Mouse (Mus musculus) kidney, embryonic 15.5 days (tissue): ENCODE data around the gene Fryl. TPM values are rescaled to one million over a fixed set of nuclear protein-coding genes. Genes with fewer than 3 reads are reported as not detected.

Experiments
- ATAC-seq: fragments of 200-750 bp; cut with Nextera tagmentation; replicated peaks from 2 replicates; pipeline ENCODE4 v1.8.0; 2017; ENCODE audit warnings: moderate TSS enrichment; ENCODE audit not compliant: low FRiP score
- H3K27ac ChIP-seq: fragments of 300-500 bp; sonication (generic); 2 replicates; pipeline ENCODE4 v1.5.1; 2015; ENCODE audit warnings: mild to moderate bottlenecking, inconsistent platforms
- H3K27me3 ChIP-seq: fragments of 300-500 bp; sonication (generic); 2 replicates; pipeline ENCODE4 v1.6.1; 2015; ENCODE audit warnings: inconsistent platforms
- H3K36me3 ChIP-seq: fragments of 300-500 bp; sonication (generic); 2 replicates; pipeline ENCODE4 v1.6.1; 2015; ENCODE audit warnings: inconsistent platforms
- H3K4me1 ChIP-seq: fragments of 300-500 bp; sonication (generic); 2 replicates; pipeline ENCODE4 v1.6.1; 2015; ENCODE audit warnings: inconsistent platforms
- H3K4me2 ChIP-seq: fragments of 300-500 bp; sonication (generic); 2 replicates; pipeline ENCODE4 v1.6.1; 2015; ENCODE audit warnings: moderate library complexity, mild to moderate bottlenecking, inconsistent platforms
- H3K4me3 ChIP-seq: fragments of 300-500 bp; sonication (generic); replicated peaks from 2 replicates; pipeline ENCODE4 v1.5.1; 2015; ENCODE audit warnings: mild to moderate bottlenecking, inconsistent platforms
- H3K9ac ChIP-seq: fragments of 300-500 bp; sonication (generic); 2 replicates; pipeline ENCODE4 v1.6.1; 2015; ENCODE audit warnings: mild to moderate bottlenecking, inconsistent platforms
- H3K9me3 ChIP-seq: fragments of 300-500 bp; sonication (generic); replicated peaks from 2 replicates; pipeline ENCODE4 v1.6.1; 2016; ENCODE audit warnings: inconsistent platforms
- WGBS: fragments of 180-500 bp; shearing (Covaris S2); methylation state at CpG from one replicate; pipeline ENCODE4 v1.1.7; 2015; ENCODE audit warnings: mixed read lengths; 5-methylcytosine and 5-hydroxymethylcytosine counted together
- polyA plus RNA-seq: library from polyadenylated mRNA; unstranded; fragments of >200 nt; fragmentation: Nextera tagmentation; extraction: Ambion mirVana; gene quantifications from 2 replicates; pipeline ENCODE4 v1.2.1, GENCODE M21; 2015

Fryl gene
- polyA plus RNA-seq, 1 experiment from 2014 or later, result 34.8 TPM

DNA sequence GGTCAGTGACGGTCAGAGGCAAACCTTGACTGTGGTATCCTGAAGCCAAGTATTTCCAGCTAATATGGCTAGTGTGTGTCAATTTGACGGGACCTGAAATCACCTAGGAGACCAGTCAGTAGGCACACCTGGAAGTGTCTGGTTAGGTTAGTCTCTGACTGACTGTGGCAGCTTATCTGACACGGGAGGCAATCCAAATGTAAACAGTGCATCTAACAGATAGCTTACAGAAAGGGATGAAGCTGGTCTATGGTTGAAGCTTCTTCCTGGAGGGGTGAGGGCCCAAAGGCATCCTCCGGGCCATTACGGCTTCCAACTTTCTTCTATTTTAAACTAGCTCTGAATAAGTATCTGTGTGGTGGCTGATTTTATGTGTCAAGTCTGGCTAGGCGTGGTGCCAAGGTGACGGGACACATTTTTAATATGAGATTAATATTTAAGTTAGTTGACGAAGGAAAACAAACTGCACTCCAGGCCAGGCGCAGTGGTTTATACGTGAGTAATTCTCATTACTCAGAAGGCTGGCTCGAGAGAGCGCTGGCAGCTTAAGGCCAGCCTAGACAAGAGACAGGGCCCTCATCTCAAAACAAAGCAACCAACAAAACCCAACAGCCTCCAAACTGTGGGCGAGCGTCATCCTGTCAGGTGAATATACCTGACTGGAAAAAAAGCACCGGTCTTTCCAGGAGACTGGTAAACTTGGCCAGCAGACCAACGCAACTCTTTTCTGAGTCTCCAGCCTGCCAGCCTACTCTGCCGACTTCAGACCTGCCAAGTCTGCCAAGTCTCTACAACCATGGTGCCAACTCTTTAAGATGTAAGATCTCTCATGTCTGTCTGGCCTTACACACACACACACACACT, 23.2 kb downstream of the Fryl start:
- Histone ChIP-seq H3K27ac (no peak overlapping the region), H3K9ac (no peak overlapping the region), H3K9me3 (no peaks in the 10 kb centered on the region), H3K4me1 (peaks cover 75% of the 10 kb centered on the region), H3K27me3 (no peaks in the 10 kb centered on the region), H3K4me2 (no peak overlapping the region), H3K36me3 (no peaks in the 10 kb centered on the region), H3K4me3 (no peak overlapping the region)
- WGBS, result 79% methylated on average over 17 of the region's 17 CpGs
- ATAC-seq, result no peak

DNA sequence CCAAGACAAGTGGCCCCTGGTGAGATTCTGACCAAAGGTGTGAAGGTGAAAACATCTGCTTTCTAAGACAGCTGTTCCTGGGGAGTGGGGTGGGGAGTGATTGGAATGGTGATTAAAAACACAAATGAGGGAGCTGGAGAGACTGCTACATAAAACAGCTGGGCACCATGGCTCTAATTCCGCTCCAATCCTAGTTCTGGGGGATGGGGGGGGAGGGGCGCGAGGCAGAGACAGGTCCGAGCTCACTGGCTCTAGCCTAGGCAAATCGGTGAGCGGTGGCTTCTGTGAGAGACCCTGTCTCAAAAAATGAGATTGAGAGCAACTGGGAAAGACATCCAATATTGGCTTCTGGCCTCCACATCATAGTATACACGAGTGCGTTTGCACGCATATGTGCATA, 24.2 kb downstream of the Fryl start:
- no peaks in the 10 kb centered on the region for H3K36me3 ChIP-seq
- no peak for ATAC-seq
- WGBS, result 28% methylated on average over 9 of the region's 9 CpGs
- no peak overlapping the region for H3K4me2 ChIP-seq
- no peaks in the 10 kb centered on the region for H3K9me3 ChIP-seq
- H3K4me1 ChIP-seq, result peaks cover 70% of the 10 kb centered on the region
- H3K9ac ChIP-seq, result no peak overlapping the region
- no peaks in the 10 kb centered on the region for H3K27me3 ChIP-seq
- H3K27ac ChIP-seq, result no peak overlapping the region
- no peak overlapping the region for H3K4me3 ChIP-seq

DNA sequence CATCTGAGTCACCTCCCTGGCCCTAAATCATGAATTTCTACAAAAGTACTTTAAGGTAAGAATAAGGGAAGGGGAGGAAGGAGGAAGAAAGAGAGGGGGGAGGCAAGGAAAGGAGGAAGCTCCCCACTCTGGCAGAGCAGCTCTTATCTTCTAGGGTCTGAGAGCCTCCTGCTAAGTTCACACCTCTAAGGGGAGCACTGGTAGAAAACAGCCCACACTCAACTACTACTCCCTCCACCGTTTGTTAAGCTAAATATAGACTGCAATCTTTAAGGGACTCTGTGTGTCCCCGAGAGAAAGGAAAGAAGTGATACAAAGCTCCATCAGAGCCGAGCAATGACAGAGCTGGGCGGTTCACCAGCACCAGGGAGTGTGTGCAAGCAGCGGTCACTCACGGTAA, 24.6 kb downstream of the Fryl start:
- no peak overlapping the region for H3K4me3 ChIP-seq
- no peak overlapping the region for H3K4me2 ChIP-seq
- H3K4me1 ChIP-seq, result peaks cover 65% of the 10 kb centered on the region
- ATAC-seq, result no peak
- WGBS, result 17% methylated on average over 6 of the region's 6 CpGs
- no peak overlapping the region for H3K27ac ChIP-seq
- no peaks in the 10 kb centered on the region for H3K36me3 ChIP-seq
- no peaks in the 10 kb centered on the region for H3K27me3 ChIP-seq
- no peaks in the 10 kb centered on the region for H3K9me3 ChIP-seq
- no peak overlapping the region for H3K9ac ChIP-seq

- peak overlapping the region; percentile 41 for H3K27ac ChIP-seq
These were observed 26.2 kb downstream of the Fryl start for GRCm38 (mm10) chr5:73230171-73230570.

GRCm38 (mm10) chr5:73229467-73229866, 27.0 kb downstream of the Fryl start:
- Histone ChIP-seq H3K4me1 (peaks cover 53% of the 10 kb centered on the region), H3K27me3 (no peaks in the 10 kb centered on the region), H3K4me3 (no peak overlapping the region), H3K27ac (peak overlapping the region; percentile 41), H3K9me3 (no peaks in the 10 kb centered on the region), H3K9ac (no peak overlapping the region), H3K36me3 (no peaks in the 10 kb centered on the region), H3K4me2 (no peak overlapping the region)
- 63% methylated on average over 6 of the region's 6 CpGs for WGBS
- ATAC-seq, result no peak

More at GRCm38 (mm10) chr5:73230171-73230570, 26.2 kb downstream of the Fryl start:
- H3K4me3 ChIP-seq, result no peak overlapping the region
- no peaks in the 10 kb centered on the region for H3K36me3 ChIP-seq
- no peaks in the 10 kb centered on the region for H3K27me3 ChIP-seq
- no peak overlapping the region for H3K4me2 ChIP-seq
- peaks cover 59% of the 10 kb centered on the region for H3K4me1 ChIP-seq
- no peak for ATAC-seq
- H3K9ac ChIP-seq, result no peak overlapping the region
- H3K9me3 ChIP-seq, result no peaks in the 10 kb centered on the region
- 67% methylated on average over 4 of the region's 4 CpGs for WGBS

- Histone ChIP-seq H3K27me3 (no peaks in the 10 kb centered on the region), H3K4me3 (no peak overlapping the region), H3K9ac (no peak overlapping the region), H3K9me3 (no peaks in the 10 kb centered on the region), H3K27ac (no peak overlapping the region), H3K4me1 (peaks cover 43% of the 10 kb centered on the region), H3K36me3 (no peaks in the 10 kb centered on the region), H3K4me2 (no peak overlapping the region)
- no peak for ATAC-seq
- 77% methylated on average over 12 of the region's 12 CpGs for whole genome bisulfite sequencing
These were observed 27.9 kb downstream of the Fryl start for GRCm38 (mm10) chr5:73228291-73229049.

GRCm38 (mm10) chr5:73227518-73228101, 28.8 kb downstream of the Fryl start:
- Histone ChIP-seq H3K4me1 (peaks cover 37% of the 10 kb centered on the region), H3K4me3 (no peak overlapping the region), H3K36me3 (no peaks in the 10 kb centered on the region), H3K27me3 (no peaks in the 10 kb centered on the region), H3K27ac (no peak overlapping the region), H3K9me3 (no peaks in the 10 kb centered on the region), H3K4me2 (no peak overlapping the region), H3K9ac (no peak overlapping the region)
- 73% methylated on average over 11 of the region's 11 CpGs for WGBS
- no peak for ATAC-seq

DNA sequence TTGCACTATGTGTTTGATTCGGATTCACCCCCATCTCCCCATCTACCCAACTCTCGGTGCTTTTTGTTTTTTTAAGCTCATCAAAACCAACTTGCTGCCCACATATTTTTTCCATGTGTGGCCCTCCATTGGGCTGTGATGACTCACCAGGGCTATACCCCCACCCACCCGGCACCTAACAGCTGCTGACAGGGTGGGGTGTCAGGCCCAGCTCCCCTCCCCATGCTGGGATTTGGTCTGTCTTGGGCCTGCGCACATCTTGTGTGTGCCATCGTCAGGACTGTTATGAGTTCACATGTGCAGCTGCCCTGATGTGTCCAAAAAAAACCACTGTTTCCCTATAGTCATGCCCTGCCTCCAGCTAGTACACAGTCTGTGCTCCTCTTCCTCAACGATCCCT, 33.4 kb downstream of the Fryl start:
- no peaks in the 10 kb centered on the region for H3K27me3 ChIP-seq
- 0 out of 2 replicates have a peak, but pooled peaks cover 3% of the 10 kb centered on the region for H3K4me1 ChIP-seq
- H3K4me3 ChIP-seq, result no peak overlapping the region
- H3K9me3 ChIP-seq, result no peaks in the 10 kb centered on the region
- 74% methylated on average over 6 of the region's 6 CpGs for WGBS
- ATAC-seq, result no peak
- H3K9ac ChIP-seq, result no peak overlapping the region
- H3K36me3 ChIP-seq, result peaks cover 19% of the 10 kb centered on the region
- H3K27ac ChIP-seq, result no peak overlapping the region
- no peak overlapping the region for H3K4me2 ChIP-seq

- ATAC-seq, result peak; percentile 66; the same call in 1 of the 2 replicates
- no peaks in the 10 kb centered on the region for H3K9me3 ChIP-seq
- H3K27me3 ChIP-seq, result no peaks in the 10 kb centered on the region
- H3K36me3 ChIP-seq, result peaks cover 26% of the 10 kb centered on the region
- H3K4me1 ChIP-seq, result 0 out of 2 replicates have a peak, but pooled peaks cover 3% of the 10 kb centered on the region
- 39% methylated on average over 6 of the region's 6 CpGs for WGBS
- no peak overlapping the region for H3K9ac ChIP-seq
- no peak overlapping the region for H3K4me3 ChIP-seq
- no peak overlapping the region for H3K4me2 ChIP-seq
- no peak overlapping the region for H3K27ac ChIP-seq
These were observed 34.0 kb downstream of the Fryl start for GRCm38 (mm10) chr5:73222397-73222796.

GRCm38 (mm10) chr5:73221826-73222225, 34.6 kb downstream of the Fryl start:
- no peak overlapping the region for H3K4me2 ChIP-seq
- H3K27ac ChIP-seq, result no peak overlapping the region
- H3K4me3 ChIP-seq, result no peak overlapping the region
- H3K4me1 ChIP-seq, result 0 out of 2 replicates have a peak, but pooled peaks cover 3% of the 10 kb centered on the region
- 70% methylated on average over 7 of the region's 7 CpGs for WGBS
- ATAC-seq, result no peak
- H3K27me3 ChIP-seq, result no peaks in the 10 kb centered on the region
- no peak overlapping the region for H3K9ac ChIP-seq
- H3K36me3 ChIP-seq, result peaks cover 26% of the 10 kb centered on the region
- H3K9me3 ChIP-seq, result no peaks in the 10 kb centered on the region

GRCm38 (mm10) chr5:73219716-73220115, 36.7 kb downstream of the Fryl start:
- WGBS, result 72% methylated on average over 3 of the region's 3 CpGs

DNA sequence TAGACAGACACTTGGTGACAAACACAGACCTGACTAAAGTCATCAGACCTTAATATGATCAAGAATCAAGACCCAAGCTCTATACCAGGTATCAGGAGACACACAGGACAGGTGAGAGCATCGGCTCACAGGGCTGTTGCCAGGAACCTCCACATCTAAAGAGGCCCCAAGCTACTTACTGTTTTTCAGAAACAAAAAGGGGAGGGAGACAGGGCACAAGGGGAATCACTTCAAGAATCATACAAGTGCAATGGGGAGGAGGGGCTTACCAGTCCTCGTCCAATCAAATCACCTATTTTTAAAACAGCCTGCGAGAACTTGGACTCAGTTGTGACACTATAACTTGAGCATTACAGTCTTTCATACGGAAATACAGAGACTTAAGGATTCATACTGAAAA, 38.4 kb downstream of the Fryl start:
- Histone ChIP-seq H3K27ac (no peak overlapping the region), H3K9me3 (no peaks in the 10 kb centered on the region), H3K27me3 (no peaks in the 10 kb centered on the region), H3K4me2 (no peak overlapping the region), H3K4me1 (0 out of 2 replicates have a peak, but pooled peaks cover under 1% of the 10 kb centered on the region), H3K9ac (no peak overlapping the region), H3K4me3 (no peak overlapping the region), H3K36me3 (peaks cover 30% of the 10 kb centered on the region)
- ATAC-seq, result no peak
- 92% methylated on average over 4 of the region's 4 CpGs for WGBS

More at GRCm38 (mm10) chr5:73219716-73220115, 36.7 kb downstream of the Fryl start:
- Histone ChIP-seq H3K4me2 (no peak overlapping the region), H3K4me1 (0 out of 2 replicates have a peak, but pooled peaks cover 3% of the 10 kb centered on the region), H3K27me3 (no peaks in the 10 kb centered on the region), H3K36me3 (peaks cover 26% of the 10 kb centered on the region), H3K4me3 (no peak overlapping the region), H3K9me3 (no peaks in the 10 kb centered on the region), H3K9ac (no peak overlapping the region), H3K27ac (no peak overlapping the region)
- no peak for ATAC-seq
